Mouse (Mus musculus) testis, adult 2 months (tissue): ENCODE results near the gene Gm42372.

Experiments used
- CTCF ChIP-seq: fragments of 200-500 bp; IDR thresholded peaks from 2 replicates; pipeline ENCODE4 v1.5.1; 2012; ENCODE audit warnings: low read depth, mild to moderate bottlenecking, inconsistent platforms, low read length, moderate library complexity; ENCODE audit not compliant: control insufficient read depth, insufficient read depth, insufficient replicate concordance
- POLR2A ChIP-seq: fragments of 200-500 bp; IDR thresholded peaks from 2 replicates; pipeline ENCODE4 v1.6.1; 2012; ENCODE audit warnings: low read depth, mild to moderate bottlenecking, inconsistent platforms, low read length, moderate library complexity; ENCODE audit not compliant: control insufficient read depth

- TF ChIP-seq POLR2A (no peak), CTCF (peak; percentile 95)
These were observed 45.6 kb upstream of the Gm42372 start for GRCm38 (mm10) chr7:16937312-16937711.
